Mouse (Mus musculus) thymus, adult 2 months (tissue): ENCODE results near the gene Cpe.

ENCODE experiments used
- CTCF ChIP-seq: fragments of 200-500 bp; IDR thresholded peaks from 2 replicates; pipeline ENCODE4 v1.5.1; 2012; ENCODE audit warnings: mild to moderate bottlenecking, control low read depth, low read length, moderate library complexity, borderline replicate concordance; ENCODE audit not compliant: control insufficient read depth, poor library complexity, insufficient read depth; ENCODE audit errors: extremely low read depth
- POLR2A ChIP-seq: fragments of 200-500 bp; IDR thresholded peaks from 2 replicates; pipeline ENCODE4 v1.6.1; 2012; ENCODE audit warnings: mild to moderate bottlenecking, low read length, control low read depth, moderate library complexity; ENCODE audit not compliant: control insufficient read depth, poor library complexity, insufficient read depth; ENCODE audit errors: extremely low read depth

GRCm38 (mm10) chr8:64665563-64665962, 27.3 kb downstream of the Cpe start:
- TF ChIP-seq POLR2A (no peak), CTCF (no peak)
